Mouse (Mus musculus): ENCODE data around the gene Polr1b.

The Polr1b gene

GRCm38 (mm10) chr2:129100784-129101310 is at the start of gene Polr1b:
Gene Polr1b (plus strand): TSS chr2:129100995.
- DNase-seq (ENCODE audit: low read depth): peak; percentile 87

GRCm38 (mm10) chr2:129052451-129052983 is 48.3 kb upstream of the Polr1b start:
- DNase-seq (ENCODE audit: low read depth): no peak

DNA sequence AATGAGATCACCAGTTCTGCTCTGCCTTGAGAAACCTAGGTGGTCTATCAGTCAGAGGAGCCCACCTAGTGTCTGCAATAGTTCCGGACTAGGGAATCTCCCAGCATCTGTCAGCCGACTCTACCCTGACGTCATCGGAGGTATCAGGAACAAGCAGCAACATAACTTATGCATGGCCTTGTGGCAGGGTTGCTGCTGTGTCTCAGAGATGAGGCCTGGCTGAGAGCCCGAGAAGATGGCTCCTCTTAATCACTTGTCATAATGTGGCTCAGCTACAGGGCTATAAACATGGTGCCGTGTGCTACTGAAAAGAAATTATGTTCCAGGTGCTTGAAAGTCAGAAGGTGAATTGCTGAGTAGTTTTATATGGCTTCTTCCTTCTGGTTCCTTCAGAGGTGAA is 45.1 kb upstream of the Polr1b start:
- DNase-seq (ENCODE audit: low read depth): no peak

DNA sequence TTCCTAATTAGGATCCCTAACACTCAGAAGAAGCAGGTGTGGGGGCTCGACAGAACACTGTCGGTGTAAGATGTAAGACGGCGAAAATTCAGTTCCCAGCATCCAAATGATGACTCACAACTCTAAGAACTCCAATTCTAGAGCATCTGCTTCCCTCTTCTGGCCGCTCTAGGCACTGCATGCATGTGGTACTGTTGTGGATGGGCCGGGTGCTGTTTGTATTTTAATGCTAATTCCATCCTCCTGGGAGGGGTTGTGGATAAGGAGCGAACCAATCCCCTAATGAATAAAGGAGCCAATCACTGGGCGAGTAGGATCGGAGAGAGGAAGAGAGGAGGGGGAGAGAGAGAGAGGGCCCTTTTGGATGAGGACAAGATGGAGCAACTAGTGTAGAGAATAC is 44.2 kb upstream of the Polr1b start:
- peak; percentile 35 for DNase-seq (ENCODE audit: low read depth)

- DNase-seq (ENCODE audit: low read depth): no peak
Measured at GRCm38 (mm10) chr2:129057256-129057655, 43.5 kb upstream of the Polr1b start.

DNA sequence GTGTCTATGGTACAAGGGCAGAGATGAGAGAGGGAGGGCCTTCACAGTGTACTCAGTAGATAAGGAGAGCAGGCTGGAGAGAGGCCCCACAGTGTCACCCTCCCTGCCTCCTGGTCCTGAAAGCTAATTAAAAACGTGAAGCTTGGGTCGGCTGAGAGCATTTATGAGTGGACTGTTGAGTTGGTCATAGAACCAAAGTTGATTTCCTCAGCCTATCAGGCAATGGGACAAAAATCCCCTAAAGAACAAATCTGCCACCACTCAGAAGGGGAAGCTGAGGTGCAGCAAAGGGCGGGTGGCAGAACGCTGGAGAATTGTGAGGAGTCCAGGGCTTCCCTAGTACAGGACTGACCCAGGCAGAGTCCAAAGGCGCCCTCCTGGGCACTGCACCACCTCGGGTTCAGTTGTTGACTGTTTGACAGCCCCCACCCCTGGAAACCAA is 42.9 kb upstream of the Polr1b start:
- DNase-seq (ENCODE audit: low read depth): peak; percentile 24

DNA sequence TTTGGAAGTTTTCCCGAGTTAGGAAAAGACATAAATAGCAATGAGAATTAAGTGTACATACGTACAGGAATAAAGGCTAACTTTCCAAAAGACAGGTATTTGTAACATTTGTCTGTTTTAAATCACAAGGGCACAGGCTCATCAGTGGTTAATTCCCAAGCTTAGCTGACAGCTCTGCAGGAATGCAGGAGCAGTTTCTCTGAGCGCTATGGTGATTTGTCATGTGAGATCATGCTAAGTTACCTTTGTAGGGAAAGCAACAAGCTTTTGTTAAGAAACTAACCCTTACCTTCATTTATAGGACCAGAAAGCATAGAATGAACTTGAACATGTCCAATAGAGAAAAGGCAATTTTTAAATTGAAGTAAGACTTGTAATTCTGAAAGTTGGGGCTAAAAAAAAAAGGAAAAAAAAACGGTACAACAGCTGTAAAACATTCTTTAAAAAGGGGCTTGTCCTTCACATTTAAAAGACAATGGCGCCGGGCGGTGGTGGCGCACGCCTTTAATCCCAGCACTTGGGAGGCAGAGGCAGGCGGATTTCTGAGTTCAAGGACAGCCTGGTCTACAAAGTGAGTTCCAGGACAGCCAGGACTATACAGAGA is 39.2 kb upstream of the Polr1b start:
- DNase-seq (ENCODE audit: low read depth): no peak

GRCm38 (mm10) chr2:129065437-129066282 is 35.1 kb upstream of the Polr1b start, which contains the start of gene Ttl:
Gene Ttl (plus strand): TSS chr2:129065942.
- peak; percentile 50 for DNase-seq (ENCODE audit: low read depth)

- peak; percentile 36 for DNase-seq (ENCODE audit: low read depth)
Measured at GRCm38 (mm10) chr2:129066326-129066725, 34.5 kb upstream of the Polr1b start.

DNA sequence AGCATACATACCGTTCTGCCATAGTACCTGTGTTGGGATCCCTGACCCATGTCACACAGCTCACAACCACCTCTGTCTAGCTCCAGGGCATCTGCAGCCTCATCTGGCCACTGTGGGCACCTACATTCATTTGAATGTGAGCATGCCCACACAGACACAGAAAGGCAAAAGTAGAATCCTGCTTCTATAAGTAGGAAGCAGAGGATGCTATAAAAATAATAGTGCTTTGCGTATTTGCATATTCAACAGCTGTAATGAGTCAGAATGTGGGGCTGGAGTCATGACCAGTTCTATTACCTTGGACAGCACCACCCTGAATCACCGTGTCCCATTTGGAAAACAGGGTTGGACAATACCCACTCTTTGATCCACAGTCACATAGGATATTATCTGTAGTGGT is 30.5 kb upstream of the Polr1b start:
- no peak for DNase-seq (ENCODE audit: low read depth)

DNA sequence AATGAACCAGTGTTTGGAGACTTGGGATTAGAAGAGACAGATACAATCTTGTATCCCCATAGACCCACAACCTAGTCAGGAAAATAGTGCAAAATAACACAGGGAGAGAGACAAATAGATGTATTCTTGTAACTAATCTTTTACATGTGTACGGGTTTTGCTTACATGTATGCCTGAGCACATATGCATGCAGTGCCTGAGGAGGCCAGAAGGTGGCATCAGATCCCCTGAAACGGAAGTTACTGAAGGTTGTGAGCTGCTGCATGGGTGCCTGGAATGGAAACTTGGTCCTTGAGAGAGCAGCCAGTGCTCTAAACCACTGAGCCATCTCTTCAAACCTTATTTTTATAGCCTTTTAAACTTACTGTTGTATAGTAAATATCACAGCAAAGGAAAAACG is 22.5 kb upstream of the Polr1b start:
- DNase-seq (ENCODE audit: low read depth): no peak

- DNase-seq (ENCODE audit: low read depth): no peak
Measured at GRCm38 (mm10) chr2:129079194-129079593, 21.6 kb upstream of the Polr1b start.

- no peak for DNase-seq (ENCODE audit: low read depth)
Measured at GRCm38 (mm10) chr2:129081097-129081496, 19.7 kb upstream of the Polr1b start.

GRCm38 (mm10) chr2:129083514-129083913 is 17.3 kb upstream of the Polr1b start:
- no peak for DNase-seq (ENCODE audit: low read depth)

DNA sequence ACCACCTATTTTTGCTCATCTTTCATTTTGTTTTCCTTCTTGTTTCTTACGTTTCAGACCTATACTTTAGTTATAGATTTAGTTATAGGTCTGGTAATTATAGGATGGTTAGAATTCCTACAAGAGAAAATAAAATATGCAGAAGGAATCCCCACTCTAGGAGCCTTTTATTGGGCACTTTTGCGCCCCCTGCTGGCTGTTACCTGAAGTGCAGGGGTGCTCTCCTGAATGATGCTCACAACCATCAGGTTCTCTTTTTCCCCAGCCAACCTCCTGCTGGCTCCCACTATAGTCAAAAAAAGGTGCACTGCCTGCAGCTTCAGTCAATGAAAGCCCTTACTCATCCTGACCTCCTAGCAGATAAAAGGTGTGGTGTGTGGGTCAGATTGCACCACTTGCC is 15.8 kb upstream of the Polr1b start:
- DNase-seq (ENCODE audit: low read depth): no peak

- no peak for DNase-seq (ENCODE audit: low read depth)
Measured at GRCm38 (mm10) chr2:129087520-129087919, 13.3 kb upstream of the Polr1b start.

DNA sequence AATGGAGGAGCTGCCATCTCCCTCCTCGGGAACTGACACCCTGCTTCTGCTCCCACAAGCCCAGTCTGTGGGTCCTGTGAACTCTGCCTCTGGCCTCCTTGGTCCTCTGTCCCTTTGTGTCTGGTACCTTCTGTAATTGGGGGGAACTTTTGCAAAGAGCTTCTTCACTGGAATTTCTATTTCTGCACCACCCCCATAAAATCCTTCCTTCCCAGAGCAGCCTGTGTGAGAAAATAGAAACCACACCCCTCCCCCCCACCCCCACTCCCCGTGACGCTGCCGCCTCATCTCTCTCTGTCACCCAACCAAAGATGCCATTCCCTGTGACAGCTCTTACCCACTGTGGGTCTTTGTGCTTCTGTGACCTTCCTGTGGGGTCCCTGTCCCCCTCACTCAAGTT is 10.4 kb upstream of the Polr1b start:
- no peak for DNase-seq (ENCODE audit: low read depth)

DNA sequence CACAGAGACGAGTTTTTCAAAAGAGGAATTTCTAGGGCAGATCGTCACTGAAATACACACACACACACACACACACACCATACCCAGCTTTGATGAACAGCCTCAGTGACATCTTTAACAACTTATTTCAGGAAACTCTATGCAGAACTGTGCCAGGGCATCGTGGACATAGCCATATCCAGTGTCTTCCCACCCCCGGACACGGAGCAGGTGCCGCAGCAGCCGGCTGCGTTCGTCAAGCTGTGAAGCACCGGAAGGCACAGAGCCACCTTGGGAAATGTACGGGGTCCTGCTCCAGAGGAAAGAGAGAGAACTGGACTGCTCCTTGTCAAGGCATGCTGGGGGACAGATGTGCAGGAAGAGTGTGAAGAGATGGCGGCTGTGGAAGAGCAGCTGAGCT is 8.0 kb upstream of the Polr1b start:
- no peak for DNase-seq (ENCODE audit: low read depth)

DNA sequence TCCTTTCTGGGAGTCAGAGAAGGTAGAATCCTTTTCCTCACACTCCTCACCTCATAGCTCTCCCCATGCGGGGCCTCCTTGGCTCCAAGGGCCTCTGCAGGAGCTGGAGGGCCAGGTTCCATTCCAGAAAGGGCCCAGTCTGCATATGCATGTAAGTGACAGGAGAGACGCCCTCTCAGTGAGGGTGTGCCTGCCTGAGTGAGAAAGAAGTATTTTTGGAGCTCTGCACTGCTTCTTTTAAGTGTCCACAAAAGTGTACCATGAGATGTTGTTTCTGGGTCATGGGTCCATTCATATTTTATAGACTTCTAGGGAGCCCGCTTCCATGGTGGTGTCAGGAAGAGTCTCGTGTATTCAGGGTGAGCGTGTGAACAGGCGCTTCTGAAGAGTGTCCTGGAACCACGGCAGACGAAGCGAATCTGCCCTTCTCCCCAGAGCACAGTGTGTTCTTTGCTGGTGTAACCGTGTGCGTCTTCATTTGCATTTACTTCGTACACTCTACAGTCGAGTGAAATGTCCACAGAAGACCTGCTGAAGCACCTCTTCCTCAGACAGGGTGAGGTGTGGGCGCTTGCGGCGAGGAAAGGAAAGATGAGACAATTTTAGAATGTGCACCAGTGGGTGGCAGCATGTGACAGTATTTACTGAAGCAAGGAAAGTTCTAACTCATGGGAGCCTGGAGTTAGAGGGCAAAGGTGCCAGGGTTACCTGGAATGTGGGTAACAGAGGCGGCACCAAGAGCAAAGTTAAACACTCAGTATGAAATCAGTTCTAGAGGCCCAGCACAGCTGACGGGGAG is 6.7 kb upstream of the Polr1b start:
- no peak for DNase-seq (ENCODE audit: low read depth)

GRCm38 (mm10) chr2:129112924-129113323 is 12.1 kb downstream of the Polr1b start:
- DNase-seq (ENCODE audit: low read depth): no peak

DNA sequence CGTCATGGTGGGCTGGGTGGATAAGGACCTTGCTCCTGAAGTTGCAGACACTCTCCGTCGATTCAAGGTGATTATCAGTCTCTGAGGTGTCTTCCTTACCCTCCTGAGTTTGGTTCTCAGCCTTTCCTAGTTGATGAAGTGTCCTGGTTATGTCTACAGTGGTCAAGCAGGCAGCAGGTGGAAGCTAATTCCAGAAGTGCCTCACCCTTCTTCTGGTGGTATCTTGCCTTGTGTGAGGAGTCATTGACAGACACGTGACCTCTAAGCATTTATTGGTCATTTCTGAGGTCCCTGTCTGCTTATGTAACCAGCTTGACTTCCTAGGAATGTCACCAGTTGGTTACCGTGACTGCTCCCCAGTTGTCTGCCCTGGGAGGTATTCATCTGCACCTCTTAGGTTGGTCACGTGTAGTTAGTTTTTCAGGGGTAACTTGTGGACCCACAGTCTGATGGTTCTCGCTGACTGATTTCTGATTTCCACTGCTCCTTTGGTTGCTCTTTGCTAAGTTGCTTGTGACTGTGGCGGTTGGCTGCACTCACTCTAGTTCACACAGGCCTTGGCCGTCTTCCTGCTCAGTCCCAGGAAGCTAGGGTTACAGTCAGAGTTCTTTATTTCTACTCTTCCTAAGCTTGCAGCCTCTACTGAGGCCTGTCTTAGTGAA is 15.0 kb downstream of the Polr1b start:
- no peak for DNase-seq (ENCODE audit: low read depth)

GRCm38 (mm10) chr2:129116368-129116739 is 15.6 kb downstream of the Polr1b start:
- DNase-seq (ENCODE audit: low read depth): no peak
